Mouse (Mus musculus): ENCODE data around the gene Mpnd. TPM values are rescaled to one million over a fixed set of nuclear protein-coding genes. Genes with fewer than 3 reads are reported as not detected.

Mpnd gene
- polyA plus RNA-seq, 2 experiments: 101 to 118 TPM

DNA sequence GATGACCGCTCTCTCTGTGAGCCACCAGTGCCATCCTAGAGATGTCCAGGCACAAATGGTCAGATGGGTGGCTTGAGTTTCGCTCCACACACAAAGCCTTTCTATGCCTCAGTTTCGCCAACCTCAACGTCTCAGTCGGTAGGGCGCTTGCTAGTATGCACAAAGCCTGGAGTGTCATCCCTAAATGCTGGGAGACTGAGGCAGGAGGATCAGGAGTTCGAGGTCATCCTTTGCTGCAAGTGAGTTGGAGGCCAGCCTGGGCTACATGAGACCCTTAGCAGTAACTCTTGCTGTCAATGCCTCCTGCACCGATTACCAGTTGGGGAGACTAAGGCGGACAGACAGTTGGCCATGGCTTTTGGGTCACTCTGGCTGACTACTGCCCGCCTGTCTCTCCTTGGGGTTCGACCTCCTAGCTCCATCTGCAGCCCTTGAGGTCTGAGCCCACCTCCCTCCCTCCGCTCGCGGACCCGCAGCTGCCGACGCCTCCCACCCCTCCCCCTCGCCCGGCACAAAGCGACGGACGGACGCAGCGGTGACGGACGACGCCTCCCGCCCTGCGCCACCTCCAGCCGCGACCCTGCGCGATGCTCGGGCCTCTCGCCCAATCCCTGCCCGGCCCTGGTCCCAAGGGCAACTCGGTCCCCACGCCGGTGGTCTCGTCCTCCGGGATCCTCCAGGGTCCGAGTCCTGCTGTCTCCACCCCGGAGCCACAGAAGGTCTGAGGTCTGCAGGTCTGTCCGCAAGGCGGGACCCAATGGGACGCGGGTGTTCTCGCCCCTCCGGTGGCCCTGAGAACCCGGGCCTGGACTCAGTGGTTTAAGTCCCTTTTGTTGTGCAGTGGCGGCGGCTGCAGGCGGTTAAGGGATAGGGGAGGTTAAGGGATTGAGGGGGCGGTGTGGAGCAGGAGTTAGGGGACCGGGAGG lies 35.3 kb upstream of the Mpnd start, which contains the start of gene Shd:
Gene Shd, plus strand, starts transcription at position 502 of the 926 bp plus-strand sequence.
- ATAC-seq (ENCODE audit: low FRiP score, low read depth): peak; percentile 69
- H3K27ac ChIP-seq (replicated peaks; ENCODE audit: low read depth, low read length): no peak within 1 kb of the TSS
- H3K9me3 ChIP-seq (ENCODE audit: control insufficient read depth, low read length): no peaks in the 10 kb centered on the region
- peak within 1 kb of the TSS; percentile 90 for H3K4me2 ChIP-seq (replicated peaks; ENCODE audit: low read depth, low read length, severe bottlenecking)
- TF ChIP-seq POLR2A (IDR thresholded peaks at IDR 0.05; ENCODE audit: borderline replicate concordance, extremely low read depth, insufficient read depth, insufficient read length): no peak; the same call in 1 of the 2 replicates
- H3K9ac ChIP-seq (ENCODE audit: low read depth, low read length, severe bottlenecking): peak within 1 kb of the TSS; percentile 80
- no peak for DNase-seq (ENCODE audit: low spot score)
- H3K4me3 ChIP-seq (replicated peaks; ENCODE audit: low read length): peak within 1 kb of the TSS; percentile 63
- 10% methylated on average over 41 of the region's 55 CpGs for WGBS
- H3K36me3 ChIP-seq (ENCODE audit: control insufficient read depth, insufficient read depth, low read length): peaks cover 33% of the 10 kb centered on the region
- H3K4me1 ChIP-seq (ENCODE audit: control insufficient read depth, insufficient read depth, low read length): peaks cover 6% of the 10 kb centered on the region; the same call in 1 of the 2 replicates
- no peaks in the 10 kb centered on the region for H3K27me3 ChIP-seq (ENCODE audit: control insufficient read depth, insufficient read depth, low read length)

DNA sequence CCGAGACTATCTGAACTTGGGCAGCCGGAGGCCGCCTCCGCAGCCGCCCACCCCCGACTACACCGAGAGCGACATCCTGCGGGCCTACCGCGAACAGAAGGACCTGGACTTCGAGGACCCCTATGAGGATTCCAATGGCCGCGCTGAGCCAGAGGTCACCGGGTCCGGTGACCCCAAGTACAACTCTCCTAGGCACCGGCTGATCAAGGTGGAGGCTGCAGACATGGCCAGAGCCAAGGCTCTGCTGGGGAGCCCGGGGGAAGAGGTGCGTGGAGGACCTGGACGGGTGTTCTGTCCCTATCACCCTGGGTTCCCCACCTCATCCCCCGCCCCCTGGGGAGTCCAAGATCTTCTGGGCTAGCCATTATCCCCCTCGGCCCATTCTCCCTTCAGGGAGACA lies 34.1 kb upstream of the Mpnd start:
- H3K4me3 ChIP-seq (replicated peaks; ENCODE audit: low read length): peak overlapping the region; percentile 63
- H3K27ac ChIP-seq (replicated peaks; ENCODE audit: low read depth, low read length): no peak overlapping the region
- 28% methylated on average over 21 of the region's 22 CpGs for WGBS
- DNase-seq (ENCODE audit: low spot score) (no peak), ATAC-seq (ENCODE audit: low FRiP score, low read depth) (no peak)
- H3K9me3 ChIP-seq (ENCODE audit: control insufficient read depth, low read length): no peaks in the 10 kb centered on the region
- no peak for TF ChIP-seq POLR2A (IDR thresholded peaks at IDR 0.05; ENCODE audit: borderline replicate concordance, extremely low read depth, insufficient read depth, insufficient read length)
- no peaks in the 10 kb centered on the region for H3K27me3 ChIP-seq (ENCODE audit: control insufficient read depth, insufficient read depth, low read length)
- peaks cover 23% of the 10 kb centered on the region for H3K36me3 ChIP-seq (ENCODE audit: control insufficient read depth, insufficient read depth, low read length)
- peak overlapping the region; percentile 80; the same call in 1 of the 2 replicates for H3K9ac ChIP-seq (ENCODE audit: low read depth, low read length, severe bottlenecking)
- H3K4me2 ChIP-seq (replicated peaks; ENCODE audit: low read depth, low read length, severe bottlenecking): peak overlapping the region; percentile 90
- peaks cover 6% of the 10 kb centered on the region; the same call in 1 of the 2 replicates for H3K4me1 ChIP-seq (ENCODE audit: control insufficient read depth, insufficient read depth, low read length)

DNA sequence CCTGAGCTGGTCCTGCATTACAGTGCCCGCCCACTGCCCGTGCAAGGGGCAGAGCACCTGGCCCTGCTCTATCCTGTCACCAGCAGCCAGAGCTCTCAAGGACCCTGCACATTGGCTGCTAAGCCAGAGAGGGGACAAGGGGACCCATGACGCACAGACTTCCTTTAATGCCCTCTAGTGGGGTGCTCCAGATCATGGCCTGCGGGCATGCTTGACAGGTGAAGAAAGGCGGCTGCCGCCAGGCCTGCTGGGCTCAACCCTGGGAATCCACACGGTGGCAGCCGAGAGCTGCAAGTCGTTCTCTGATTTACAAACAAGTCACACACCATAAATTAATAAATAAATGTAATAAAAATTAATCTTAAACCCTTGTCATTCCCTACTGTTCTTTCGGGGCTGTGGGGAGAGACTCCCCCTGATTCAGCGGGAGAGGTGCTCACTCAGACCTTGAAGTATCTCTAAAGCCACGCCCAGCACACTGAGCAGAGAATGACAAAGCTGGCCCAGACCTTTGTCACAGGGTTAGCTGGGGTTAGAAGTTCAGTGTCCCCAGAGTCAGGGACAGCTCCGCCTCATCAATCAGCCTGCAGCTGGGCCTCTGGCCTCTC lies 29.2 kb upstream of the Mpnd start:
- Histone ChIP-seq H3K27me3 (ENCODE audit: control insufficient read depth, insufficient read depth, low read length) (no peaks in the 10 kb centered on the region), H3K9me3 (ENCODE audit: control insufficient read depth, low read length) (no peaks in the 10 kb centered on the region), H3K4me3 (replicated peaks; ENCODE audit: low read length) (no peak overlapping the region), H3K4me2 (replicated peaks; ENCODE audit: low read depth, low read length, severe bottlenecking) (no peak overlapping the region), H3K27ac (replicated peaks; ENCODE audit: low read depth, low read length) (no peak overlapping the region), H3K36me3 (ENCODE audit: control insufficient read depth, insufficient read depth, low read length) (peaks cover 3% of the 10 kb centered on the region), H3K4me1 (ENCODE audit: control insufficient read depth, insufficient read depth, low read length) (peaks cover 2% of the 10 kb centered on the region; the same call in 1 of the 2 replicates), H3K9ac (ENCODE audit: low read depth, low read length, severe bottlenecking) (no peak overlapping the region)
- peak; percentile 41; the same call in 1 of the 2 replicates for ATAC-seq (ENCODE audit: low FRiP score, low read depth)
- 23% methylated on average over 12 of the region's 13 CpGs for WGBS
- DNase-seq (ENCODE audit: low spot score): peak; percentile 73
- TF ChIP-seq POLR2A (IDR thresholded peaks at IDR 0.05; ENCODE audit: borderline replicate concordance, extremely low read depth, insufficient read depth, insufficient read length): no peak

DNA sequence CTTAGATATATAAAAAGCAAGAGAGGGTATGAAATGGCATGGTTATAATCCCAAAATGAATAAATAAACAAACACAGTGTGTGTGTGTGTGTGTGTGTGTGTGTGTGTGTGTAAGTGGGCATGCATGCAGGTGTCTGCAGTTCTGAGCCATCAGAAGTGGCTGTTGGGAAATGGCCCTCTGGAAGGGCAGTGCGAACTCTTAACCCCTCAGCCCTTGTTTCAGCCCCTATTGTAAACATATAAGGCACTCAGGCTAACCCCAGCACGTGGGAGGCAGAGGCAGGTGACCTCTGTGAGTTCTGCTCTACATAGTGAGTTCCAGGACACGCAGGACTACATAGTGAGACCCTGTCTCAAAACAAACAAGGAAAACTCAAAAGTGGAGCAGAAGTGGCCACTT lies 28.2 kb upstream of the Mpnd start:
- Histone ChIP-seq H3K4me3 (replicated peaks; ENCODE audit: low read length) (no peak overlapping the region), H3K27ac (replicated peaks; ENCODE audit: low read depth, low read length) (no peak overlapping the region), H3K36me3 (ENCODE audit: control insufficient read depth, insufficient read depth, low read length) (peaks cover 3% of the 10 kb centered on the region), H3K4me2 (replicated peaks; ENCODE audit: low read depth, low read length, severe bottlenecking) (no peak overlapping the region), H3K9me3 (ENCODE audit: control insufficient read depth, low read length) (no peaks in the 10 kb centered on the region), H3K9ac (ENCODE audit: low read depth, low read length, severe bottlenecking) (no peak overlapping the region), H3K4me1 (ENCODE audit: control insufficient read depth, insufficient read depth, low read length) (no peaks in the 10 kb centered on the region), H3K27me3 (ENCODE audit: control insufficient read depth, insufficient read depth, low read length) (no peaks in the 10 kb centered on the region)
- DNase-seq (ENCODE audit: low spot score) (no peak), ATAC-seq (ENCODE audit: low FRiP score, low read depth) (no peak)
- WGBS: 54% methylated on average over 3 of the region's 3 CpGs
- TF ChIP-seq POLR2A (IDR thresholded peaks at IDR 0.05; ENCODE audit: borderline replicate concordance, extremely low read depth, insufficient read depth, insufficient read length): no peak
